Mouse (Mus musculus) cerebellum, adult 8-10 months (tissue): ENCODE data around the gene 9230112D13Rik.

Experiments
- DNase-seq: peaks from one replicate; pipeline ENCODE4 v3.0.0; 2022

The 9230112D13Rik gene

GRCm38 (mm10) chr14:34522701-34523100 lies at the start of gene 9230112D13Rik:
Gene 9230112D13Rik, minus strand, starts transcription at chr14:34522801.
- DNase-seq, result no peak

- no peak for DNase-seq
These were observed 49.2 kb upstream of the 9230112D13Rik start for GRCm38 (mm10) chr14:34571610-34572387.

DNA sequence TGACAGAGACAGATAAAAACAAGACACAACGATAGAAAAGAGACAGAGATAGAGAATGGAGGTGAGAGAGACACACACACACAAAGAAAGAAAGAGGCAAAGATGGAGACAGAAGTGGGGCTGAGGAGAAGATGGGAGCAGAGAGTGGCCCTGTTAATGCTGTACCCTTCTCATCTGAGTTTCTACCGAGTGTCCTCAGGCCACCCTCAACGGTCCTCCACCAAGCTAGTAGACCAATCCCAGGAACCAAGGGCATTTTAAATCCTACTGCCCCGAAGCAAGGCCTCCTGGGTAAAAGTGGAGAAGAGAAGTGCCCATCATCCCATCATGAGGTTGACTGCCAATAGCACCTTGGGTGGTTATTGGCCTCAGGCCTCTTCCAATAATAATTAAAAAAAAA lies 48.3 kb upstream of the 9230112D13Rik start:
- no peak for DNase-seq

- DNase-seq, result peak; percentile 85
These were observed 47.7 kb upstream of the 9230112D13Rik start for GRCm38 (mm10) chr14:34570294-34570693.

DNA sequence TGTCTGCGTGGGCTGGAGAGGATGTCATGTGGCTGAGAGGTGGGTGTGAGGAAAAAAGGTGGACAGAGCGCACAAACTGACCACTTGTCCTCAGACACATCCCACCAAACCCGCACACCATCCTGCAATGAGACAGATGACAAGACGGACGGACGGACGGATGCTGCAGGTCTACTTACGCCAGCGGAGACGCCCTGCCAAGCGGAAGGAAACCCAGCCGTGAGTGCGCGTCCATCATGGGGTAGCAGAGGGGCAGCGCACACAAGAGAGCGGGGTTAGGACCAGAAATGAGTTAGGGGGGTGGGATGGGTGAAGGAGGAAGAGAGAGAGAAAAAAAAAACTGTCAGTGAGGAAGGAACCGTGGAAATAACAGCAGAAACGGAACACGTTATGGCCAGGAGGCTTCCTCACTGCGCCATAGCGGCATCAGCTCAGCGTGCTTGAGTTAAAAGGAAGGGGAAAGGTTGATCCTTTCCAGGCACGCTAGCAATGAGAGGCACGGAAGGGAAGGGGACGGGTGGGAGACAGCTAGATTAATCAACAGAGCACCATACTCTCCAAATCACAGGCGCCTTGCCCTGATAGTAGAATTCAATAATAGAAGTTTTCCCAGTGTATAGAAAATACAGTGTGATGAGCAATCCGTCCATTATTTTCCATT lies 47.1 kb upstream of the 9230112D13Rik start:
- DNase-seq, result no peak

GRCm38 (mm10) chr14:34568626-34569025 lies 46.0 kb upstream of the 9230112D13Rik start:
- no peak for DNase-seq

DNA sequence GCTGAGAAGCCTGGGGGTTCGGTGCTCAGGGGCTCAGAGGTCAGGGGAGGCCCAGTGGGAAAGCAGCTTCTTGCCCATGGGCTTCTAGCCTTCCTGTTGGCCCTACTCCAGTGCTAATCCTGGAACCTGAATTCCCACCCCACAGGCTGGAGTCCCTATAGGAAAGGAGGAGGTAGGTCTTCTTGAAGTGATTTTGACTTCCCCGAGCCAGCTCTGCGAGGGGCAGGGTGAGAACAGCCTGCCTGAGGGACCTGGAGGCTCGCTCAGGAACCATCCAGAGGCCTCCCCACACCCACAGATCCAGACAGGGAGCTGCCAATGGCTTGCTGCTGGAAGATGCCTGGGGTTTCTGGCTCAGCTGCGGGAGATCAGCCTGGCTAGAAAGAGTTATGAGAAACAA lies 45.1 kb upstream of the 9230112D13Rik start:
- no peak for DNase-seq

GRCm38 (mm10) chr14:34566530-34566929 lies 43.9 kb upstream of the 9230112D13Rik start:
- DNase-seq, result no peak

- DNase-seq, result no peak
These were observed 43.1 kb upstream of the 9230112D13Rik start for GRCm38 (mm10) chr14:34565711-34566110.

- DNase-seq, result no peak
These were observed 42.0 kb upstream of the 9230112D13Rik start for GRCm38 (mm10) chr14:34564646-34565045.

DNA sequence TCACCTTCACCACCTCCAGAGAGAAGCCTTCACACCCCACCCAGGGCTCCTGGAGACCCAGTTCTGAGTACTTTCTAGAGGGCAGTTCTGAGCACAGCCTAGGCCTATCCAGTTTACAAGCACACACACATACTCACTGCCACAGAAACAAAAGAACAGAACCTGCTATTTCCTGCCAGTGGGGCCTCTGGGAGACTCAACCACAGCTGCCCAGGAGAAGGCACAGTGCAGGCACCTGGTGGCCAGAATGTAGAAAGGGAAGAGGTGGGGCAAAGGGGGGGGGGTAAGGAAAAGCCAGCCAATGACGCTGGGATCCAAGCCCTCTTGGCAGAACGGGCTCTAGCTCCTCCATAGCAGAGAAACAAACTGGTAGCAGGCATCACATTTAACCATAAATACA lies 39.8 kb upstream of the 9230112D13Rik start:
- no peak for DNase-seq

DNA sequence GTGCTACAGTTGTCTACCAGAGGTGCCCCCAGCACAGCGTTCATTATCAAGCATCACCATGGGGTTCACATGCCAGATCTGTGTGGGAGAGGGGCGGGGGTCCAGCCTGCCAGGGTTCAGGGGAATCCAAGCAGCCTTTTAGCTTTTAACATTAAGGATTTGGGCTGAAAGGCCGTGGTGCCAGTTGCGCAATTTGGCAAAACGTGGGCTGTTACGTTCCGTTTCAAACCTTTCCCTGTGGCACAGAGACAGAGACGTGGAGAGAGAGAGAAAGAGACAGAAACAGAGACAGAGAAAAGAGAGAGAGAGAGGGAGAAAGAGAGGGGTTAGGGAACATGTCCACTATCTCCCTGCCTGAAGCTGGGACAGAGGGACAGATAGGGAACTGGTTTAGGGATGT lies 39.0 kb upstream of the 9230112D13Rik start:
- no peak for DNase-seq

GRCm38 (mm10) chr14:34558947-34559346 lies 36.3 kb upstream of the 9230112D13Rik start:
- no peak for DNase-seq

GRCm38 (mm10) chr14:34555211-34555610 lies 32.6 kb upstream of the 9230112D13Rik start:
- no peak for DNase-seq

DNA sequence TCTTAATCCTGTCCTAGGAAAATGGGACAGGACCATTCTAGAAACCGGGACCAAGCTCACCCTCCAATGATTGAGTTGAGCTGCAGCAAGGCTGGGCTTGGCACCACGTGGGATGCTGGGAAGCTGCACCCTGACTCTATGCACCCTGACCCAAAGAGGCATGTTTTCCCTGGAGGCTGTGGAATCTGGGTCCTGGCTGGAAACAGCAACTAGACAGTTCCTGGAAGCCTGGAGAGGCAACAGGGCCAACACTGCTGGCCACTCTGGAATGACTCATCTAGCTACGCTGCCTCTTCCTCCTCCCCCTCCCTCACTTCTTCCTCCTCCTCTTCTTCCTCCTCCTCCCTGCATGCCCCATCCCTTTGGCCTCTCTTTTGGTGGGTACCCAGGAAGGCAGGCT lies 31.4 kb upstream of the 9230112D13Rik start:
- DNase-seq, result no peak

DNA sequence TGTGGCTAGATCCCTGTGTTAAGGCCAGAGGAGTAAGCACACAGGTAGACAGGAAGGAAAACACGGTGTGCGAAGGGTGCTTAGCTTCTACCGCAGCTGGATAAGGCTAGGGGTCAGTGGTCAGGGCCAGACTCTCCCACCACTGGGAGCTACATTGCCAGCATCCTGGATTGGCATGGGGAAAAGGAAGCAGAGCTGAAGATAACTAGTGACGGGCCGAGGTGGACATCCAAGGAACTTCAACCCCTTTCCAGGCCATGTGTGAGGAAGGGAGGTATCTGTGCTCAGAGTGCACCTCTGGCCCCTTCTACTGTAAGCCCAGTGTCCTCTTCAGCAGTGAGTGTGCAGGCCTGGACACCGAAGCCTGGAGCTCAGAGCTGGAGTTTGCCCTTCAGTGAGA lies 30.9 kb upstream of the 9230112D13Rik start:
- no peak for DNase-seq

- no peak for DNase-seq
These were observed 29.6 kb upstream of the 9230112D13Rik start for GRCm38 (mm10) chr14:34552226-34552625.

- peak; percentile 86 for DNase-seq
These were observed 26.5 kb upstream of the 9230112D13Rik start for GRCm38 (mm10) chr14:34549004-34549671.

DNA sequence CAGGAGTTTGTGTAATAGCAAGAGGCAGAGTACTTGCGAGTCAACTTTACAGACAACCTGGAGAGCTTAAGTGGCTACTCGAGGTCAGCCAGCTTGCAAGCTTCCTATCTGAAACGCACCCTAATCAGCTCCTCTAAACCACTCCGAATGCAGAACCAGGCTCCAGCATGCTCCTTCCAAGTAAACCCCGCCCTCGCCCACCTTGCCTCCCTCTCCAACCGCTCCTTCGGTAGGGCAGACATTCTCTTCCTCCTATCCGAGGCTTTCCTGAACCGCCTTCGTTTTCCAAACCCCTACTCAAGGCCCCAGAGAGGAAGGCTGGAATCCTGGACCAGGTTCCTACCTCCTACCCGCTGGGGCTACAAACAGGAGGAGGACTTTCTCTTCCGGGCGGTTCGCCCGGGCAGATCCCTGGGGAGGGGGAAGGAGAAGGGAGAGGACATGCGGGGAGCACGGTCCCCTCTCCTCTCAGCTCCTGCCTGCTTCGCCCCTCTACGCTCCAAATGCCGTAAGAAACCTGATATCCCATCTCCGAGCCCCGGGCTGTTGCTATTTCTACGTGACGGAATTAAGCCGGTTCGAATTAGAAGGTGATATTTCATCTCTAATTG lies 25.9 kb upstream of the 9230112D13Rik start:
- peak; percentile 63 for DNase-seq

- no peak for DNase-seq
These were observed 21.9 kb upstream of the 9230112D13Rik start for GRCm38 (mm10) chr14:34544545-34544944.

GRCm38 (mm10) chr14:34544001-34544400 lies 21.4 kb upstream of the 9230112D13Rik start:
- DNase-seq, result no peak

- no peak for DNase-seq
These were observed 21.0 kb upstream of the 9230112D13Rik start for GRCm38 (mm10) chr14:34543596-34543995.

DNA sequence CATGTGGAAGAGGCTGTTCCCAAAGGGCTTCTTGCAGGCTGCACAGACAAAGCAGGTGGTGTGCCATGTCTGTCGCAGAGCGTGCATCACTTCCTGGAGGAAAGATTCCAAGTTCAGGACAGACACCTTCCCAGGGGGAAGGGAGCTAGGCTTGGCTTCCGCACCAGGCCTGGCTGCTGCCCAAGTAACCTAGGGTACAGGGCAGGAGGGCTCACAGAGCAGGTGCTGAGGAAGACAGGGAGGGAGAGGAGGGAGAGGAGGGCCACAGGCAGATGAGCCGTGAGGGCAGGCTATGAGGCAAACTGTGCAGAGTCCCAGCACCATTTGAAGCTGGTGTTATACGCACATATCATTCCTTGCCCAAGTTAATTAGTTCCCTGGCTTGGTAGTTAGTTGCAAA lies 19.3 kb upstream of the 9230112D13Rik start:
- DNase-seq, result no peak
